Mouse (Mus musculus): ENCODE data around the gene Phtf2.
"Not testable (repeated sequence)": the region's sequence is repeated elsewhere in the genome, so short reads cannot be mapped to it uniquely, and the experiment has no call there.

Phtf2 gene

DNA sequence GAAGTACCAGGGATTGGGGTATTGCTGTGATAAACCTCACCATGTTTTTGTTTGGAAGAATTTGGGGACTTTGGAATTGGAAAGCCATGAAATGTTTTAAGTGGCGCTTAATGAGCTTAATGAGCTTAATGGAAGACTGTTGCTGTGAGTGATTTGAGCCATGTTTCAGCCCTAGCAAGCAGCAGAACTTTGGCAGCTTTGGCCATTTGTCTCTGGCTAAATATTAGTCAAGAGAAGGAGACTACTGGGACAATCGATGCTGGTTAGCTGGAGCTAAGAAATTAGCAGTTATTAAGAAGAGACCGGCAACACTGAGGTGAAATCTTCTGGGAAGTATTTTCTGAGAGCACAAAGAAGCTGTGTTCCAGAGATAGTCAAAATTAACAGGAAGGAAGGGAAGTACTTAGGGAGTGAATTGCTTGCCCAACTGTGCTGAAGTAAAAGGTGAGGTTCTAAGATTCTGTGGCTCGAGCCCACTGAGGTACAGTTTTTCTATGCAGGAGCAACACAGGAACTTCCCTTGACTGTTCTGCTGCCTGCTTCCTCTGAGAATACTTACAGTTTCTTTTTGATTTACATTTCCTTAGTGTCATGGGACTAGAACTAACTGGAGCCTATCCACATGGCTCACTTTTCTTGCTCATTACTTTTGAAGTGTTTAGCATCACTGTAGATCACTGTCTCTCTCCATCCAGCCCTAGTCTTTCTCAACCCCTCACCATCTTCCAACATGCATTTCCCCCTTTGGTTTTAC, 17.5 kb downstream of the Phtf2 start:
- peak; percentile 49 to 53 for DNase-seq

GRCm38 (mm10) chr5:20861901-20862300, 20.0 kb downstream of the Phtf2 start:
- DNase-seq = no peak

DNA sequence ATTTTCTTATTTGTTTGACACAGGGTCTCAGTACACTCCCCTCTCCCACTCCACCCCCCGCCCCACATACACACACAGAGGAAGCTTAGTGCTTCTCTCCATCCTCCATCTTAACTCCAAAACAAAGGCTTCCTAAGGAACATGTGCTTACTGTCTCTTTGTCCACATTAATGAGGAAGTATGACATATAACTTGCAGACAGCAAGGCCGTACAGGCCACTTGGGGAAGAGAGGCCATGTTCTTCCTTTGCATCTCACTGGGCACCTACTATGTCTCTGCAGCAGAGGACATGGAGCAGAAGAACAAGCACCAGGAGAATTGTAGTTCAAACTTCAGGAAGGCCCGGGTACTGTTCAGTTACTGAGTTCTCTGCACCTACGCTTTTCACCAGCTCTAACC, 21.4 kb downstream of the Phtf2 start:
- DNase-seq = no peak

DNA sequence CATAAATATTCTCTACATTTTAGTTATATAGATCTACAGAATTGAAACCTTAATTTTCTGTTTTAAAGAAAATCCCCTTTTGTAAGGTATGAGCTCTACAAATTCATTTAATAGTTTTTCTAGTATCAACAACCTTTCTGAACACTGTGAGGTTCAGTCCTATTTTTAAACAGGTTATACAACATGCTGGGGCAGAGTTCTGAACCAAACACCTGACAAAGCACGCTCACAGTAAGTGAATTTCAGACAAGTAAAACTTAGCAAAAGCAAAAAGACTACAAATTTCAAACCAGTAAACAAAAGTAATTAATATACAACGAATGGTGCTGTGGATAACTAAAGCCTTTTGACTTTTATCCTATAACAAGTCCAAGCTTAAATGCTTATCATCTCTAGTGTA, 23.5 kb downstream of the Phtf2 start:
- no peak for DNase-seq

- DNase-seq = no peak
Measured at GRCm38 (mm10) chr5:20855066-20855465, 26.9 kb downstream of the Phtf2 start.

- peak in 1 of 2 experiments; percentile 28 for DNase-seq
Measured at GRCm38 (mm10) chr5:20847010-20847409, 34.9 kb downstream of the Phtf2 start.

DNA sequence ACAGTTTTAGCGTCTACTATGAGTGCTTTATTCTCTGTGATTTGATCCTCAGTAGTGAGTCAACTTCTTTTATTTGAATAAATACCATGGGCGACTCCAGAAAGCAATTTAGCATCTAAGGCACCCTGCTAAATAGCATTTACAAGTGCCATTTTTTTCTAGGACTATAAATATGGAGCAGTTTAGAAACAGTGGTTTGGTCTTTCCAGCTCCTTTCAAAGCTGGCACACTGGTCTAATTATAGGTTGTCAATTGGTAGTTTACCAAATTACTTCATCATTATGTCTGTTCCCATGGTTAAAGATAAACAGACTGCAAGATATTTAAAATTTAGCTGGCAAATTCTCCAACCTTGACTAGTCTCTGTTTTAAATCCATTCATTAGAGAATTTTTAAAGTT, 38.1 kb downstream of the Phtf2 start:
- no peak for DNase-seq

- DNase-seq = no peak
Measured at GRCm38 (mm10) chr5:20843405-20843804, 38.5 kb downstream of the Phtf2 start.

- no peak for DNase-seq
Measured at GRCm38 (mm10) chr5:20837082-20837481, 44.8 kb downstream of the Phtf2 start.

DNA sequence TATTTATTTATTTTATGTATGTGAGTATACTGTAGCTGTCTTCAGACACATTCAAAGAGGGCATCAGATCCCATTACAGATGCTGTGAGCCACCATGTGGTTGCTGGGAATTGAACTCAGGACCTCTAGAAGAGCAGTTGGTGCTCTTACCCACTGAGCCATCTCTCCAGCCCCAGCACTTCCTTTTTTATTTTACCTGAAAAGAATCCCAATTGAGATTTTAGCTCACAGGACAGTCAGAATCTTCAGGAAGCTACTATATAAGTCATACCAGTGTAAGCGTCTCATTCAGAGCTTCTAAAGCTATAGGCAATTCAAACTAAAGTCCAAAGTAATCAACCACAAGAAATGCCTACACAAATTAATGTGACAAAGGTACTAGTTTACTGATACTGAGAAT, 47.5 kb downstream of the Phtf2 start:
- DNase-seq = no peak

- DNase-seq = no peak
Measured at GRCm38 (mm10) chr5:20831433-20831832, 50.5 kb downstream of the Phtf2 start.

- DNase-seq = no peak
Measured at GRCm38 (mm10) chr5:20830717-20831116, 51.2 kb downstream of the Phtf2 start.

DNA sequence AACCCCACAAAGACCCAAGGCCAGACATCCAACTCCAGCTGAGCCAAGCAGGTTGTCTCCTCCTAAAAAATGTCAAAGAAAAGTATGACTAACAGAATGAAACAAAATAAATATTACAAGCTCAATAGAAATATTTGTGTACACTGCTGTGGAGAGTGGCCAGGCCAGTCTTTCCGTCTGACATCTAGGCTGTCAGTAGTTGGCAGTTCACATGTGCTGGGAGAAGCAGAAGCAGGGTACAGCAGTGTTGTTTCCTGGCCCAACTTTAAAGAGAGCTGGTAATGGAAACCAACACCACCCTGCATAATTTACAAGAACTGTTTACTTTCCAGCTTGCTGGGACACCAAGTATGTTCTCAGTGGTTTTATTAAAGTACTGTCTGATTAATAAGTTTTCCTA, 60.3 kb downstream of the Phtf2 start:
- no peak for DNase-seq

GRCm38 (mm10) chr5:20821122-20821521, 60.8 kb downstream of the Phtf2 start:
- no peak for DNase-seq

DNA sequence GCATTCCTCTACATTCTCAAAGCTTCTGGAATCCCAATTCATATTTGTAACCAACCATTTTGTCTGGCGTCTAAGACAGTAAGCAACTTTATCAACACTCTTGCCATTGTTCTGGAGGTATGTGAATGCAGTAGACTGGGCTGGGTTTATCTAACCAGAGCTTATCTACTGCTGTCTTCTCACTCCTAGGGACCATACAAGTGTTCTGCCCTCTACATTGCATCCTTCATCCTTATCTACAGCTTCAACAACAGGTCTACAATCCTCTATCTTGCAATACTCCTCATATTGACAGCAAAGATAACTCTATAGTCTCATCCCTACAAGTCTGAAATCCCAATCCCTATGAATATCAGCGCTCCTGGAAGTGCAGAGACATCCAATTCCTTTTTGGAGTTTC, 66.8 kb downstream of the Phtf2 start:
- DNase-seq = no peak

- DNase-seq = no peak
Measured at GRCm38 (mm10) chr5:20810449-20810848, 71.5 kb downstream of the Phtf2 start.

- no peak for DNase-seq
Measured at GRCm38 (mm10) chr5:20795932-20796331, 86.0 kb downstream of the Phtf2 start.

- peak; percentile 44 to 51 for DNase-seq
Measured at GRCm38 (mm10) chr5:20791793-20792554, 90.0 kb downstream of the Phtf2 start.

DNA sequence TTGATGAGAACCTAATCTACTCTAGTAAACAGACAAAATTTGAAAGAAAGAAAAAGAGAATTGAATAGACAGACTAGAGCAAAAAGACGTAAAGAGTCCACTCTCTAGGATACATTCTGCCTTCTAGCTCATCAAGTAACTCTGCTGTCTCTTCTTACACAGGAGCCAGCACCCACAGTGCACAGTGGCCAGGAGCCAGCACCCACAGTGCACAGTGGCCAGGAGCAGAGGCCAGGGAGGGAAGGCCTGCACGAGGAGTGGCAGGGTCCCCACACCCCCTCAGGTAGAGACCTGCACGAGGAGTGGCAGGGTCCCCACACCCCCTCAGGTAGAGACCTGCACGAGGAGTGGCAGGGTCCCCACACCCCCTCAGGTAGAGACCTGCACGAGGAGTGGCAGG, 95.5 kb downstream of the Phtf2 start:
- DNase-seq = not testable (repeated sequence)

DNA sequence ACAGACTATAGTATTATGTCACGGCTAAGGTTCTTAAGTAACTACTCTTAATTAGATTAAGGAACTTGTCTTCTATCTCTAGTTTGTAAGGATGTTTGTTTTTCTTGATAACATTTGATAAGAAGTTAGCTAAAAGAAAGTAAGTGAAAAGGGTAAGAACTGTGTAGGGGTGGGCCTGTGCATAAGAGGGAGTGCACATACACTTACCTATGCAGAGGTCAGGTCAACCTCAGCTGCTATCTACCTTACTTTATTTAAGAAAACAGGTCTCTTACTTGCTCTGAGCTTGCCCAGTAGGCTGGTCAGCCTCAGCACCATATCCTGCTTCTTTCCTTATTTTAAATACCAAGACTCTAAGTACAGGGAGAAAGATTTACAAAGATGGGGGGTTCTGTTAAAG, 100.8 kb downstream of the Phtf2 start:
- no peak for DNase-seq

- no peak for DNase-seq
Measured at GRCm38 (mm10) chr5:20779191-20779590, 102.7 kb downstream of the Phtf2 start.

DNA sequence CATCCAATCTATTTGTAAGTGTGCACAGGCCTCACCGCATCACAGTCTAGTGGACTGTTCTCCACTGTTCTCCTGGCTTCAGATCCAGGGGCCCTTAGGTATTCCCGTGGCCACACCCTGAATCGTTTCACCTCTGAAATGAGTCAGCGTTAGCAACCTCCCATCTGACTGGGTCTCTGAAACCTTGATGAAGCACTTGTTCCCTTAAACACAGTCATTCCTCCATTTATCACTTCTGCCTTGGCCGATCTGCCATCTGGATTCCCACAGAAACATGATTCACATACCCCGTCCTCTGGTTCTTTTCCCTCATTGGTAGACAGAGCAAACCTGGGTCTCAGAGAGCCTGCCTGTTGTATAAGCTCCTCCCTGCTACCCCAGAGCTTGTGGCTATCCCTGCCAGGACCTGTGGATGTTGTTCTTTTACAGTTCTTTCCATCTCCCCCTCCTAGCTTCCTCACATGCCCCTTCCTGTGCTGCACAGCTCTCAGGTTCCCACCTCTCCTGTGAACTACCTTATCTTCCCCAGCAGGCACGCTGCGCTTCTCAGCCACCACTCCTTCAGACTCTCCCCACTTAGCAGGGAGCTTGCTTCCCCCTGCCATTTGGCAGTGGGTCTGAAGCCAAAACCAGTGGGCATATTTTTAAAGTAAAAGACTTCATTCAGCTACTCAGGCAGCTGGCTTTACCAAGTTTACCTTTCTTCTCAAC, 103.5 kb downstream of the Phtf2 start:
- no peak for DNase-seq

DNA sequence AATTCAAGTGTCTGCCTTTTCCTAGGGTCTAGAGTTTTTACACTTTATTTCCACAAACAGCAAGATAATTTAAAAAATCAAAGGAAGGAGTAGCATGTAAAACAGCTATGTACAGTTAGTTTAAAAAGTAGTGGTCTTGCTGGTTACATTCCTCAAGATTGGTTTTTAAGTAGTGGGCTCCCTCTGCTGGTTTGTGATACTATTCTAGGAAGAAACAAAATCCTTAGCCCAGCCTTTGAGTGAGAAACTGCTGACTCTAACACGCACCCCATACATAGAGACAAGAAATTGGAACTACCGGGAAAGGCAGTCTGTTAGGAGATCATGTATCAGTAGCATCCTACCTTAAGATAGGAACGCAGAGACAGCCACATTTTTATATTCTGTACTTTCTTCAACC, 108.6 kb downstream of the Phtf2 start:
- peak in 1 of 2 experiments; percentile 12 for DNase-seq
